Mouse (Mus musculus) small intestine, adult 2 months (tissue): Measurements from ENCODE around the gene Npr2.

Experiments used
- CTCF ChIP-seq: fragments of 200-500 bp; IDR thresholded peaks from 2 replicates; pipeline ENCODE4 v1.5.1; 2012; ENCODE audit warnings: low read depth, mild to moderate bottlenecking, control low read depth, inconsistent platforms, low read length, moderate library complexity, mixed read lengths; ENCODE audit not compliant: insufficient replicate concordance, insufficient read length; ENCODE audit errors: extremely low read depth
- POLR2A ChIP-seq: fragments of 200-500 bp; IDR thresholded peaks from 2 replicates; pipeline ENCODE4 v1.6.1; 2012; ENCODE audit warnings: low read depth, mild to moderate bottlenecking, control low read depth, inconsistent platforms, low read length, moderate library complexity

DNA sequence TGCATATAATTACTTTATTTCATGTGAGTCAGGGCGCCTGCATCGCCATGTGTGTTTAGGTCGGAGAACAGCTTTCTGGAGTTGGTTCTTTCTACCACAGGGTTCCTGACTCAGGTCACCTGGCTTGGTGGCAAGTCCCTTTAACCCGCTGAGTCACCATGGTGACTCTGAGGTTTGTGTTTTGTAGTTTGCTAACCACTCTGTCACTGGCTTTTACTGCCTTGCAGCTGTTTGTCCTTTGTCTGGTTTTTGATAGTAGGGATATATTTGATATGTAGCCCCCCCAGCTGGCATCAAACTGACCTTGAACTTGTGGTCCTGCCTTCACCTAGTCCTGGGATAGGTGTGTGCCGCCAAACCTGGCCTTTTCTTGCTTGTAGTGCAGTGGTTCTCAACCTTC is 49.5 kb upstream of the Npr2 start:
- TF ChIP-seq CTCF (no peak), POLR2A (no peak)
